Mouse (Mus musculus) ovary, postnatal 14 days (tissue): Measurements from ENCODE around the gene Rdh16.
"Not testable (repeated sequence)": the region's sequence is repeated elsewhere in the genome, so short reads cannot be mapped to it uniquely, and the experiment has no call there.

Experiments
- DNase-seq: peaks from one replicate; pipeline ENCODE4 v3.0.0; 2022; ENCODE audit warnings: low spot score

The Rdh16 gene

GRCm38 (mm10) chr10:127834186-127834585 is 33.2 kb downstream of the Rdh16 start:
- not testable (repeated sequence) for DNase-seq

DNA sequence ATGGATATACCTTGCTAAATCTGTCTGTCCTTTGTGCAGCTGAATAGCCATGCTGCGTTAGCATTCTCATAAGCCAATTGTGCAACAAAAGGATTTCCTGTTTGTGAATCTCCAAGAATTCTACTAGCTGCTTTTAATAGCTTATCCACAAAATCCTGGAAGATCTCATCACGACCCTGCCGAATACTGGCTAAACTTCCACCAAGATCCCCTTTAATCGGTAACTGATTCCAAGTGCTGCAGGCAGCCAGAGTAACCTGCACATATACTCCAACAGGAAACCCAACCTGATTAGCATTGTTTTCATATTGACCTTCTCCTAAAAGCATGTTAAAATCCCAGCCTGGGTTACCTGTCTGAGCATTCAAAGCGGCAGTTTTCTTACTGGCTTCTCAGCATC is 34.3 kb downstream of the Rdh16 start:
- no peak for DNase-seq

GRCm38 (mm10) chr10:127837793-127838192 is 36.8 kb downstream of the Rdh16 start:
- DNase-seq, result not testable (repeated sequence)

DNA sequence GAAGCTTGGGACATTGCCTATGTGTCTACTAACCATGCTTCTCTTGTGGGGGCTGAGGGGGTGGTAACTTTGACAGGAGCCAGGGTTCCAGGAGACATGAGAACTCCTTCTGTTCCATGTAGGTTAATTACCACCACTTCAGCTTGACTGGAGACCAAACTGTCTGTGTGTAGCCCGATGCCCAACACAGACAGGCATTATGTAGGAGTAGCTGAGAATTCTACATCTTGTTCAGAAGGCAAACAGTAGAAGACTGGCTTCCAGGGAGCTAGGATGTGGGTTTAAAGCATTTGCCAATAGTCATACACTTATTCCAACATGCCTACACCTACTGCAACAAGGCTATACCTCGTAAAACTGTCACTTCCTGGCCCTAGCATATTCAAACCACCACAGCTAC is 37.6 kb downstream of the Rdh16 start:
- no peak for DNase-seq

DNA sequence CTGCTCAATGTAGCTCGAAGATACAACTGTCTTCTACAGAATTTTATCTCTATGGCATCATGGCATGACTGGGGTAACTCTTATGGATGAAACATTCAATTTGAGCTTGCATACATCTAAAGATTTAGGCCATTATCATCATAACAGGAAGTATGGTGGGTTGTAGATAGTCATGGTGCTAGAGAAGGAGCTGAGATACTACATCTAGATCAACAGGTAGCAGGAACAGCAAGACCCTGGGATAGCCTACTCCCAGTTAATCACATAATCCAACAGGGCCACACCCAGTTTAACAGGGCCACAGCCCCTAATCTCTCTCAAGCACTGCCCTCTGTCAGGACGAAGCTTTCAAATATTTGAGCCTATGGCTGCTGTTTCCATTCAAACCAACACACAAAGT is 39.8 kb downstream of the Rdh16 start:
- no peak for DNase-seq

DNA sequence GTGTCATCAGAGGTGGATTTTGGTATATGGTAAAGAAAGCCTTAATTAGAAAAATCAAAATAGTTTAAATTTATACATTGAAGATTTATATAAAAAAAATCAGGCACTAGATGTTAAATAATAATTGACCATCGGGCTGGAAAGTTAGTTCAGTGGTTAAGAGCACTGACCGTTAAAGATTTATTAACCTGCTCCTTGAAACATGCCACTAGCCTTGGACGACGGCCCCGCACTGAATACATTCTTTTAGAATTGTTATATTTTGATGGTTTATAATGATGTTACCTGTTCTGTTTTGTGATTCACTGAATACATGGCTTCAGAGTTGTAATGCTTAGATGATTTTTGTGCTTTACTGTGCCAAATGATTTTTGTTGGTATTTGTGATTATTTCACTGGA is 45.0 kb downstream of the Rdh16 start:
- DNase-seq, result not testable (repeated sequence)

GRCm38 (mm10) chr10:127848089-127848488 is 47.1 kb downstream of the Rdh16 start:
- DNase-seq, result no peak

DNA sequence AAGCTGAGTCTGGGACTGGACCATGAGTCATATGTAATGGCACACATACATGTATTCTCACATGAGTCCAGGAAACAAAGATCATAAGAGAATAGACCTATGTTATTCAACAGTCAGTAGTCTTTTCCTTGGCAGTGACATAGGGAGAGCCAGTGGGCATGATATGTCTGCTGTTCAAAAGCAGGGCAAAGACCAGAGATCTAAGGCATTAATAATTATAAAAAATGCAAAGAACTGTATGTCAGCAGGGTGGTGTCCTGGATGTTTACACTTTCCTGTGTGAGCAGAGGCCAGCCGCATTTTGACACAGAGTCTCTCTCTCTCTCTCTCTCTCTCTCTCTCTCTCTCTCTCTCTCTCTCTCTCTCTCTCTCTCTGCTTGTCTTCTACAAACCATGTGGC is 48.7 kb downstream of the Rdh16 start, which contains the start of gene Rdh19:
Gene Rdh19, plus strand, starts transcription at position 301 of the 400 bp plus-strand sequence.
- DNase-seq, result no peak

GRCm38 (mm10) chr10:127856376-127856775 is 55.4 kb downstream of the Rdh16 start:
- no peak for DNase-seq

GRCm38 (mm10) chr10:127864931-127865330 is 64.0 kb downstream of the Rdh16 start:
- no peak for DNase-seq

DNA sequence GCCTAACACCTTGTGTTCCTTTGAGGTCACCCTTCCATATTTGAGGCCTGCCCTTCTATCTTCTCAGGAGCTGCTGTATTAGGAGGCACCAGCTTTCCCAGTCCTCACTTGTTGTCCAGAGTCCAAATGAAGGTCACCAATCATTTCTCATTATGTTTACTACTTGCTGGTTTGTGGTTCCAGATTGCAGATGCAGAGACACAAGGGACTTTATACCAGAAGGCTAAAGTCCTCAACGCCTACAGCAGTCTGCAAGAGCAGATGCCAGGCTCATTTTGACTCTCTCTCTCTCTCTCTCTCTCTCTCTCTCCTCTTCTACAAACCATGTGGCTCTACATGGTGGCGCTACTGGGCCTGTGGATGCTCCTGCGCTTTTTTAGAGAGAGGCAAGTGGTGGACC is 65.3 kb downstream of the Rdh16 start, which contains the start of gene Rdh16f2:
Gene Rdh16f2, plus strand, starts transcription at position 243 of the 400 bp plus-strand sequence.
- no peak for DNase-seq

DNA sequence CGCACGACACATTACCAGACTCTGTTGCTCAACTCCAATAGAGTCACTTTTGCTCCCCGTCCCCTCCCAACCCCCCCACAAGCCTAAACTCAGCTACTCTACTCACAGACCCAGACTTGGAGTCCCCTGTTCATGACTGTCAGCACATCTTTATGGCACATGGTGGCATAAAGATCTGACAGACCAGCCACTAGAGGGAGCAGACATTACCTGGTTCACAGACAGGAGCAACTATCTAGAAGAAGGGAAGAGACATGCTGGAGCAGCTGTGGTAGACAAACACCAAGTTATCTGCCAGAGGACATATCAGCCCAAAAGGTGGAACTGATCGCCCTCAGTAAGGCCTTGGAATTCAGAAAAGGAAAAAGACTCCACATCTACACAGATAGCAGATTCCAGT is 71.5 kb downstream of the Rdh16 start:
- no peak for DNase-seq

DNA sequence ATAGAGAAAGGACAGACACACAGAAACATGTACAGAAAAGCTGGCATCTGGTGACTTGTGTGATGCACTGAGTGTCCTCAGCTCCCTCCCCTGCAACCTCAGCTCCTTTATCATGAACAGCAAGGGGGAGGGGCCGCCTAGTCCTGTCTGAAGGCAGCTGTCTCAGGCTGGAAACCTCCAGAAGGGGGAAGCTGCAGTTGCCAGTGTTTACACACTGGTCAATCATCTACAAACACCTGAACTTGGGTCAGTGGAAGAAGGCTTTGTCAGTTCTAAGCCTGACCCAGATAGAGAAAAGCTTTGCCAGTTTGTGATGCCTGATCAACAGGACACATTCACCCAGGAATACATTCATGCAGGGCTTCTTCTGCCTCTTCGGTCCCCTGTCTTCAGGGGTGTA is 76.7 kb downstream of the Rdh16 start:
- DNase-seq, result no peak

- no peak for DNase-seq
These were observed 77.5 kb downstream of the Rdh16 start for GRCm38 (mm10) chr10:127878262-127879057.

DNA sequence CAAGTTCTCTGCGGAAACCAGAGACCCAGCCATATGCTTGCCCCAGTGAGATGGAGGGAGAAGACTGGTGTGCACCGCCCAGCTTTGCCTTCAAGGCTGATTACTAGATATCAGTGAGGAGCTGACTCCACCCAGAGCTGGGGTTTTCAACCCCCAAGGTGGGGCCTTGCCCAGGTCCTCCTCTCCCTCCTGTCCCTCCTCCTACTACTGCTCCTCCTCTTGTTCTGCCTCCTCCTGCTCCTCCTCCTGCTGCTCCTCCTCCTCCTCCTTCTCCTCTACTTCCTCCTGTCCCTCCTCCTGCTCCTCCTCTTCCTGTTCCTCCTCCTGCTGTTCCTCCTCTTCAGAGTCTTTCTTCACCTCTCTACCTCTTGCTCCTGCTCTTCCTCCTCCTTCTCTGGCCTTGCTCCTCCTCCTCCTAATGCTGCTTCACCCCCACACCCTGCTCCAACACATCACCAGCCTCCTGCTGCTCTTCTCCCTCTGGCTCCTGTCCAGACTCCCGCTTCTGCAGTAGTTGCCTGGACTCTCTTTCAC is 78.3 kb downstream of the Rdh16 start:
- DNase-seq, result no peak

GRCm38 (mm10) chr10:127881041-127881440 is 80.1 kb downstream of the Rdh16 start:
- no peak for DNase-seq

DNA sequence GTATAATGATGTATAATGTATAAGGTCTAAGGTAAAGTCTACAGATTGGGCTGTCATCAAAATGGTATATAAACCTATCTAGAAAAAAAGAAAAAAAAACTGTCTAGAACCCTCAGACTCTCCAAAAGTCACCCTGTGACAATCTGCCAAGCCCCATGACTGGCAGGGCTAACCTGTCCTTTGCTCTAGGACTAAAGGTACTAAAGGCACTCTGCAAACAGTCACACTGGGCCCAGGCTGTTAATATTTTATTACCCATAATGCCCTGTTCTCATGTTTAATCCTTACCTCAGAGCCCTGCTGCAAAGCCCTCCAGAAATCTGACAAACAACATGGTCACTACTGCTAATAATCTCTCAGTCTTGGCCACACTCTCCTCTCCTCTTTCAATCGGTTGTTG is 85.6 kb downstream of the Rdh16 start:
- no peak for DNase-seq

DNA sequence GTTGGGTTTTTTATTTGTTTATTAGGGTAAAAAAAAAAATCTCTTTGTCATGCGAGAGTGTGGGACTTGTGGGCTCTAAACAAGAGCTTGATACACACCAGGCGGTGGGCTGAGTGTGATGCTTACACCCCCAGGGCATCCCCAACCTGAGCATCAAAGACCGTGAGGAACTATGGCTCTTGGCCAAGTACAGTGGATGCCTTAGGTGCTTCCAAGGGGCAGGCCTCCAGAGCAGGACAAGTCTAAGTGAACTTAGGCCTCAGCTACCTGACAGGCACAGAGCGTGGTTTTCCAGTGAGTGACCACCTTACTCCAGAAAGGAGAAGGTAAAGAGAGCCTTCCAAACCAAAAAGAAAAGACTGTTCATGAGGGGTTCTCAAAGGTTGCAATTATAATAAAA is 86.0 kb downstream of the Rdh16 start:
- DNase-seq, result no peak

GRCm38 (mm10) chr10:127888605-127889004 is 87.7 kb downstream of the Rdh16 start, which contains the start of gene Rdh7:
Rdh7 (minus strand) TSS chr10:127888817.
- no peak for DNase-seq

DNA sequence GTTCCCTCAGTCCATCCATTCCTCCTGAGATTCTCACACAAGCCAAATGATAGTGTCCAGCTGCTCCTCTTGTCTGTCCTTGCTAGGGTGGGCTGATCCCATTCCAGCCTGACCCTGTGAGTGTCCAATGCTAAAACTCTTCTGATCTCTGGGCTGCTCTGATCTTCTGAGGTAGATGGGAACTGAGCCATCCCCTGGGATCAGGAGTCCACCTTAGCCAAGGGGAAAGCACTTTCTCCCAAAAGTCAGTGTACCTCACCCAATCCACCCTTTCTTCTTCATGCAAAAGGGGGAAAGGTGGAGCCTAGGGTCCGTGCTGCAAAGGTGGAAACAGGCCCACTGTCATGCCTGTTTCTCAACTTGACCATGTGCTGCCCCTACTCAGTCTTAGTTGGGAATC is 90.5 kb downstream of the Rdh16 start:
- DNase-seq, result no peak

DNA sequence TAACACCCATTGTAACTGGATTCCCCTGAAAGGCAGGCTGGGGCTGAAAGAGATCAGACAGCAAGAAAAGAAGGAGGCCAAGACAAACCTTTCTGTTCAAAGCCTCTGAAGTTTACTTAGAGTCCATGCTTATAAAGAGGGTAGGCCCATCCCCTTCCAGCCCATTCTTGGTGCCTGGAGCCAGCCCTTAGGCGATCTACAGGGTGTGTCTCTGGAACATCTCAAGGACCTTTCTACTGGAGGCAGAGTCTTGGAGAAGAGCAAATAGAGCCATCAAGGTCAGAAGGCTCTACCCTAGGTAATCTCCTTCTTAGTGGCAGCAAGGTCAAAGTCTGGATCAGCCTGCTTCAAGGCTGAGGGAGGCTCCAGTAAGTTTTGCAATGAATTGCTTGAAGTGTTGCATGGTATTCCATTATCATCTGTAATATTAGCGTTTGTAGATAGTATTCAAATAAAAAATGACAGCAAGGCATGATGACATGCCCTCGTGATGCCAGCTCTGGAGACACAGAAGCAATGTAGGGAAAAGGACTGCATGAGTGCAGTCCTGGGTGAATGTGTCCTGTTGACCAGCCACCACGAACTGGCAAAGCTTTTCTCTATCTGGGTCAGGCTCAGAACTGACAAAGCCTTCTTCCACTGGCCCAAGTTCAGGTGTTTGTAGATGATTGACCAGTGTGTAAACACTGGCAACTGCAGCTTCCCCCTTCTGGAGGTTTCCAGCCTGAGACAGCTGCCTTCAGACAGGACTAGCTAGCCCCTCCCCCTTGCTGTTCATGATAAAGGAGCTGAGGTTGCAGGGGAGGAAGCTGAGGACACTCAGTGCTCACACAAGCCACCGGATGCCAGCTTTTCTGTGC is 92.4 kb downstream of the Rdh16 start:
- DNase-seq, result not testable (repeated sequence)
